Mouse (Mus musculus) spleen, postnatal 10 days (tissue): Measurements from ENCODE around the gene Amz1.

Source experiments
- DNase-seq, 2 experiments: peaks; one replicate each; pipeline ENCODE4 v3.0.0; 2021 to 2022; ENCODE audit warnings: low spot score in 2 of 2

Amz1 gene

GRCm38 (mm10) chr5:140723822-140724221 lies at the start of gene Amz1:
TSS of gene Amz1 (plus strand) at chr5:140724127.
- DNase-seq = no peak

- DNase-seq = no peak
Measured at GRCm38 (mm10) chr5:140675079-140675478, 48.8 kb upstream of the Amz1 start.

DNA sequence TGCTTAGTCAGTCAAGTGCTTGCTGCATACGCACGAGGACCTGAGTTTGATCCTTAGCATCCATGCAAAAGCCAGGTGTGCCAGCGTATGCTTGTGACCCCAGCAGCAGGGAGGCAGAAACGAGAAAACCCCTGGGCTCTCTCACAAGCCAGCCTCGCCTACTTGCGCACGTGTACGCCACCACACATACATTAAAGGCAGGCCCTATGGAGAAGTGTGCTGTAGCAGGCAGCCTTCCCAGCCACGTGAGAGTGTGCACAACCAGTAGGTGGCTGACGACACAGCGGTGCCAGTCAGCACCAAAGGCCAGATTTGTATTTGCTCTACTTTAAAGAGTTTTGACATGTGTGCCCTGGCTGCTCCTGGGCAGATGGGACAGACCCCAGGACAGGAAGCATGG lies 48.3 kb upstream of the Amz1 start:
- DNase-seq = no peak

GRCm38 (mm10) chr5:140677137-140677536 lies 46.8 kb upstream of the Amz1 start:
- DNase-seq = no peak

DNA sequence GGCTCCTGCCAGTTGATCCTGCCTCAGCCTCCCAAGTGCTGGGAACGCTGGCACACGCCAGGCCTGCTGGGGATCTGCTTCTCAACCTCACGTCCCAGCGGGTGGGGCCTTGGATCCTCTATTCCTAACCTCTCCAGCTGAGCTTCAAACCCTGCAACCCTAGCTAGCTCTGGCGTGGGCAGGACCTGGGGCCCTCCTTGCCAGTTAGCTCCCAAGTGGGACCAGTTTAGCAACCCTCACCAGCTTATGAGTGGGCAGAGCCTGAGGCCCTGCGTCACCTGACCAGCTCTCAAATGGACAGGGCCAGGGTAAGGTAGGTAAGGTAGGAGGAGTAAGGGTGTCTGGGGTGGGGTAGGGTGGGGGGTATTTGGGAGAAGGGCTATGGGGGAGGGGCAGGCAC lies 43.9 kb upstream of the Amz1 start:
- DNase-seq = no peak

- no peak for DNase-seq
Measured at GRCm38 (mm10) chr5:140680950-140681349, 43.0 kb upstream of the Amz1 start.

GRCm38 (mm10) chr5:140682113-140682512 lies 41.8 kb upstream of the Amz1 start:
- DNase-seq = no peak

DNA sequence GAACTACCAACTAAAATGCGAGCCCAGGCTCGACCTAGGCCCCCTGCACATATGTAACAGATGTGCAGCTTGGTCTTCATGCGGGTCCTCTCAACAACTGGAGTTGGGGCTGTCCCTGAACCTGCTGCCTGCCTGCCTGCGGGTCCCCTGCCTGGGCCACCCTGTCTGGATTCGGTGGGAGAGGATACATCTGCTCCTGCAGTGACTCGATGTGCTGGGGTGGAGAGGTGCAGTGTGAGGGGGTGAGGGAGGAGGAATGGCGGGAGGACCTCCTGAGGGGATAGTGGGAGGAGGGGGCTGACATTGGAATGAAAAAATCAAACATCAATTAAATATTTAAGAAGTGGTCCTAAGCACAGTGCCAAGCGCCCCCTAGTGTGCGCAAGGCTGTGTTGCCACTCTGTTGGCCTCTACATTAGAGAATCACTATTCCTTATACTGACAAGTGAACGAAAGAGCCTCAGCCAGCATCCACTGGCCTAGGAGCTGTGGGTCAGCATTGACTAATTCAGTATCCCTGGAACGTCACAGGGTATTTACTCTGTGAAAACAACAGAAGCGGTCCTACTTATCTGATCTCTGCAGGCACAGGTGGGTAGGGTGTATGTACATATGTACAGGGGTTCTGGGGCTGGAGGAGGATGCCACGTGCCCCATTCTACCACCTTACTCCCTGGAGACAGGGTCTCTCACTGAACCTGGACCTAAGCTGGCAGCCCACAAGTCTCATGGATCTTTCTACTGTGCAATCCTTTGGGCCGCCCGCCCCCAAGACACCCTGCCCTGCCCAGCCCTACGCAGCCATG lies 39.4 kb upstream of the Amz1 start:
- DNase-seq = peak in 1 of 2 experiments; percentile 70

DNA sequence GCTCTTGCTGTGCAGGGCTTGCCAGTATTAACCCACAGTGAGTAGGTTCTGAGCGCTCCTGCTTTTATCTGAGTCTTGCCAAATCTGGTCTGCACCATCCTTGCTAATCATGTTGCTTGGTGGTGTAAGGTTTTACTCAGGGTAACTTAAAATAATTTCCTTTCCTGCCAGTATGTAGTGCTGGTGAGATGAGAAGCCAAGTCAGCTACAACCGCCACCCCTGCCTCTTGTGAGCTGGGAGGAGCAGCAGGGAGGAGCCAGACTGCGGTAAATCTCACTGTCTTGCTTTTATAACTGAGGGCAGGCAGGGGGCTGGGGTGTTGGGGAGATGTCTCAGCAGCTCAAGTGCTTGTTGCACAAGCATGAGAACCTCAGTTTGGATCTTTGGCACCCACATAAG lies 35.5 kb upstream of the Amz1 start:
- DNase-seq = no peak

DNA sequence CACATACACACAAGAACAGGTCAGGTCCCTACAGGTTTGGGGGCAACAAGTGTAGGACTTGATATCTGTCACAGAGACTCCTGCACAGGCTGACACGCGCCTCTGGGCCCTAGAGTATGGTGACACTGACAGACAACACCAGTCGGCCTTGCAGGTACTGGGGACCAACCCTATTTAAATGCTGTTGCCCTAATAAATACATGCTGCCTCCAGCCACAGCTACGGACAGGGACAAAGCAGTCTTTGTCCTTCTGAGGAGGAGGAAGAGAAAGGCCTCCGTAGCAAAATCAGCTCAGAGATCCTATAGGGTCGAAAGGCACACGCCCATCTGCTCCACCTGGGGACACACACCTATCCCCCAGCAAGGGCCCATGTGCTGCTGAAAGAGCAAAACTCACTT lies 27.9 kb upstream of the Amz1 start:
- no peak for DNase-seq

GRCm38 (mm10) chr5:140699776-140700175 lies 24.2 kb upstream of the Amz1 start:
- no peak for DNase-seq

- no peak for DNase-seq
Measured at GRCm38 (mm10) chr5:140701661-140702060, 22.3 kb upstream of the Amz1 start.

DNA sequence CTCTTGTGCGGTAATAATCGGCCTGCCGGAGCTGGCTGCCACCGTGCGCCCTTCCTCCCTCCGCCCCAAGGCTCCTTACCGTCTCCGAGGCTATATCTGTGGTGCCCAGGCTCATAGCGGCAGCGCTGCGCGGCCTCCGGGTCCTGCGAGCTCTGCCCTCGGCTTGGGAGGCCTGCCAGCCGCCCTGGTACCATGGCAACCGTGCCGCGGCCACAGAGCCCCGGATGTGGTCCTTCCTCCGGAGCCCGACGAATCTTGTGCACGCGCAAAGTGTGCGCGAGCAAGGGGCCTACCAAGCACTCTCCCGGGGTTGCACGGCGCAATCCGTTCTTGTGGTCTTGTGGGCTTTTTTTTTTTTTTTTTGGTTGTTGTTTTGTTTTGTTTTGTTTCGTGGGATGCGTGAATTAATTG lies 21.8 kb upstream of the Amz1 start, which contains the start of gene Iqce:
Iqce (minus strand) TSS at position 276 of the 411 bp plus-strand sequence.
- peak; percentile 81 to 94 for DNase-seq

GRCm38 (mm10) chr5:140702618-140703175 lies 21.2 kb upstream of the Amz1 start:
- no peak for DNase-seq

DNA sequence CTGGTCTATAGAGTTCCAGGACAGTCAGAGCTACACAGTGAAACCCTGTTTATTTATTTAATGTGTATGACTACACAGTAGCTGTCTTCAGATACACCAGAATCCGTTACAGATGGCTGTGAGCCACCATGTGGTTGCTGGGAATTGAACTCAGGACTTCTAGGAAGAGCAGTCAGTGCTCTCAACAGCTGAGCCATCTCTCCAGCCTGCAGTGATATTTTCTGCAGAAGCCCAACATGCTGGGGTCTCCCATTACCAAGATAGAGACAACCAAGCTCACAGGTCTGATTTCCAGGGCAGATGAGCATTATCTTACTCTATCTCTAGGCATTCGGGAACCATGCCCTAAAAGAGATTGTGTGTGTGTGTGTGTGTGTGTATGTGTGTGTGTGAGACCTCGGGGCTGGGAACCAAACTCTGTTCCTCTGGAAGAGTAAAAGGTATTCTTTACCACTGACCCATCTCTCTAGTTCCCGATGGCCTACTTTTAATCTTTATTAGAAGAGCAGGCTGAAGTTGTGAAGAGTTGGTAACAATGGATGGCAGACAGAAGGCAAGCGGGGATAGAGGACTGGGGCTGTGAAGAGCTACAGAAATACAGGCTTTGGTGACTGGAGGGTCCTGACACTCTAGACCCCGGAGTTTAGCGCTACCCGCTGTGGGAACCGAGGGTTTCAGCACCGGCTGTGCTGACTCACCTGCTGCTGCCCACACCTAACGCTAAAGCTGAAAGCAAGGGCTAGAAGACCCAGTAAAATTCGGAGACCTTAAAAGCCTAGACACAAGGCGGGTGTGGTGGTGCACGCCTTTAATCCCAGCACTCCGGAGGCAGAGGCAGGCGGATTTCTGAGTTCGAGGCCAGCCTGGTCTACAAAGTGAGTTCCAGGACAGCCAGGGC lies 20.2 kb upstream of the Amz1 start:
- peak in 1 of 2 experiments; percentile 30 for DNase-seq

DNA sequence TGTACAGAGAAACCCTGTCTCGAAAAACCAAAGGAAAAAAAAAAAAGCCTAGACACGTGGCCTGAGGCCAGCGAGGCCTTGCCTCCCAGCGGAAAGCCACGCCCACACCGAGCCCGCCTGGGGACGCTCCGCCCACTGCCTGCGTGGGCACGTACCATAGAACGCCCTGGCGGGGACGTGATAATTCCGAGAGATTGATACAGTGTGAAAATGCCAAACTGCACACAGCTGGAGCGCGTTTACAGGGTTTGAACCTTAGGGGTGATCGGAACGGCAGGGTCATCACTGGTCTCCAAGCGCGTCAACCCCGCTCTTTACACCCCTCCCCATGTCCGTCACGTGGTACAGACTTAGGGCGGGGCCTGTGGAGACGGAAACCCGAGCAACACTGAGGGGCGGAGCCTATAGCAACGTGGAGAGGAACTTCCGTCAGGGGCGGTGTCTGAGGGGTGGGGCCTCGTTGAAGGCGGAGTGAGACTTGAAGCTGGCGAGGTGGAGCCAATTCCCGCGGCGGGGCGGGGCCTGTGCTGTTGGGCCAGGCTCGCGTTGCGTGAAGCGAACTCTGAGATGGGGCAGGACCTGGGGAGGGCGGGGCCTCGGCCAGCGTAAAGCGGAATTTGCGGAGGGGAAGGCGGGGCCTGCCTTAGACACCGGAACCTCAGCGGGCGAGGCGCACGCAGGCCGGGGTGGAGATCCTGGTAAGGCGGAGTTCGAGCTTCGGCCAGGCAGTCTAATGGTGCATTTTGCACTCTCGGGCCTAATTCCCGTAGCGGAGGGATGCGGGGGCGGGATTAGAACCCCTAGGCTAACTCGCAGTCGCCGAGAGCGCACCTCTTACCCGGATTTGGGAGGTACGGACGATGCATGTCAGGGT lies 19.3 kb upstream of the Amz1 start, which contains the start of gene Brat1:
Brat1 (plus strand) TSS at position 634 of the 874 bp plus-strand sequence.
- DNase-seq = peak; percentile 97 to 100

- peak in 1 of 2 experiments; percentile 20 for DNase-seq
Measured at GRCm38 (mm10) chr5:140705501-140706171, 18.3 kb upstream of the Amz1 start.

- DNase-seq = no peak
Measured at GRCm38 (mm10) chr5:140710315-140710714, 13.6 kb upstream of the Amz1 start.

DNA sequence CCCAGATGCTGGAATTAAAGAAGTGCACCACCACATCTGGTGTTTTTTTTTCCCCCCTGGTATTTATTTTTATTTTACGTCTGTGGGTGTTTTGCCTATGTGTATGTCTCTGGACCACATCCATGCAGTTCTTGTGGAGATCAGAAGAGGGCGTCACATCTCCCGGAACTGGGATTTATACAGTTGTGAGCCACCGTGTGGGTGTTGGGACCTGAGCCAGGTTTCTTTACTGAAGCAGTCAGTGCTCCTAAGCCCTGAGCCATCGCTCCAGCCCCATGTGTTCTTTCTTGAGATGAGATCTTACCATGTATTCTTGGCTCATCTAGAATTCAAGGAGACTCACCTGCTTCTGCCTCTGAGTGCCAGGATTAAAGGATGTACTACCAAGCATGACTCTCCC lies 12.9 kb upstream of the Amz1 start:
- no peak for DNase-seq

GRCm38 (mm10) chr5:140720773-140721172 lies 3.2 kb upstream of the Amz1 start:
- DNase-seq = no peak

DNA sequence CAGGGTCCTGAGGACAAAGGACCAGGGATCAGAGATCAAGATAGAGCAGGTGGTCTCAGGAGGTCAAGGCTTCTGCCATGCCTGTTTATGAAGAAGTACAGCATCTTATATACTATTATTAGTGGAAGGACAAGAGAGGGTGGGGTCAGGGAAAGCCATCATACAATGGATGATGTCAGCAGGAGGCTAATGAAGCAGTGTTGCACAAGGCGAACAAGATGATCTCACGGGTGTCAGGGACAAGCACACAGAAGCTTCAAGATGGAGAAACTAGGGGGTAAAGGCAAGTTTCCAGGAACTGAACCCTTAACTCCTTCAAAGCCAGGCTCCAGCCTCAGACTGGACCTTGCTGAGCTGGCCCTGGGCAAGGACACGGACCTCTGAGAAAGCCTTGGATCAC lies 1.8 kb upstream of the Amz1 start:
- no peak for DNase-seq
